Mouse (Mus musculus): Measurements from ENCODE around the gene Nedd9. TPM values are rescaled to one million over a fixed set of nuclear protein-coding genes. Genes with fewer than 3 reads are reported as not detected.

The Nedd9 gene
- polyA plus RNA-seq, 1 experiment, result 26.5 TPM

DNA sequence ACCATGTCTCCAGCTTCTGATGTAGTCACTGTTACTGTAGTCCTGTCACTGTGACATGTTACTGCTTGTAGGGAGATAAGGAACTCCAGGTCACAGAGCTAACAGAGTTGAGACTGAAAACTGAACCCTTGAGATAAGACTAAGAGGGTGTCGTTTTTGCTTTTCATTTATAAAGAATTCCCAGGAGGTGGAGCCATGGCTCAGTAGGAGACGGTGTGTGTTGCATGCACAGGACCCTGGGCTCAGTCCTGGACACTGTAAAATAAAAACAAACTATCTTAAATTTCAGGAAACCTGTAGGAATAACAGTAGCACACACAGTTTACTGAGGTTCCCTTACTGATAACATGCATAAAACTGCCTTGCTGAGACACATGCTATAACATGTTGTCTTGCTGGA lies 188.6 kb downstream of the Nedd9 start:
- Histone ChIP-seq H3K4me3 (replicated peaks; ENCODE audit: control insufficient read depth, low read depth, low read length) (no peak overlapping the region), H3K4me1 (ENCODE audit: control insufficient read depth, insufficient read depth, low read length) (no peaks in the 10 kb centered on the region; the same call in 1 of the 2 replicates), H3K27ac (ENCODE audit: control insufficient read depth, insufficient read depth, low read depth, low read length, poor library complexity) (no peak overlapping the region)
- TF ChIP-seq POLR2A (IDR thresholded peaks at IDR 0.05; ENCODE audit: borderline replicate concordance, control insufficient read depth, low read depth, low read length), result no peak
- no peak for TF ChIP-seq CTCF (IDR thresholded peaks at IDR 0.05; ENCODE audit: control insufficient read depth, insufficient read depth, low read length)
- WGBS, result 34% methylated on average over 2 of the region's 2 CpGs

GRCm38 (mm10) chr13:41296396-41296795 lies 190.8 kb downstream of the Nedd9 start:
- Histone ChIP-seq H3K27ac (ENCODE audit: control insufficient read depth, insufficient read depth, low read depth, low read length, poor library complexity) (no peak overlapping the region), H3K4me1 (ENCODE audit: control insufficient read depth, insufficient read depth, low read length) (no peaks in the 10 kb centered on the region), H3K4me3 (replicated peaks; ENCODE audit: control insufficient read depth, low read depth, low read length) (no peak overlapping the region)
- no peak for TF ChIP-seq CTCF (IDR thresholded peaks at IDR 0.05; ENCODE audit: control insufficient read depth, insufficient read depth, low read length)
- TF ChIP-seq POLR2A (IDR thresholded peaks at IDR 0.05; ENCODE audit: borderline replicate concordance, control insufficient read depth, low read depth, low read length), result no peak
- 86% methylated on average over 10 of the region's 10 CpGs for WGBS

- H3K4me3 ChIP-seq (replicated peaks; ENCODE audit: control insufficient read depth, low read depth, low read length), result no peak overlapping the region
- H3K4me1 ChIP-seq (ENCODE audit: control insufficient read depth, insufficient read depth, low read length), result no peaks in the 10 kb centered on the region
- 64% methylated on average over 6 of the region's 6 CpGs for WGBS
- H3K27ac ChIP-seq (ENCODE audit: control insufficient read depth, insufficient read depth, low read depth, low read length, poor library complexity), result no peak overlapping the region
- no peak for TF ChIP-seq CTCF (IDR thresholded peaks at IDR 0.05; ENCODE audit: control insufficient read depth, insufficient read depth, low read length)
- TF ChIP-seq POLR2A (IDR thresholded peaks at IDR 0.05; ENCODE audit: borderline replicate concordance, control insufficient read depth, low read depth, low read length), result no peak
Observed at GRCm38 (mm10) chr13:41295886-41296285, 191.3 kb downstream of the Nedd9 start.

GRCm38 (mm10) chr13:41293595-41293994 lies 193.6 kb downstream of the Nedd9 start:
- no peaks in the 10 kb centered on the region; the same call in 1 of the 2 replicates for H3K4me1 ChIP-seq (ENCODE audit: control insufficient read depth, insufficient read depth, low read length)
- 72% methylated on average over 5 of the region's 5 CpGs for WGBS
- TF ChIP-seq CTCF (IDR thresholded peaks at IDR 0.05; ENCODE audit: control insufficient read depth, insufficient read depth, low read length) (no peak), POLR2A (IDR thresholded peaks at IDR 0.05; ENCODE audit: borderline replicate concordance, control insufficient read depth, low read depth, low read length) (no peak)
- no peak overlapping the region for H3K27ac ChIP-seq (ENCODE audit: control insufficient read depth, insufficient read depth, low read depth, low read length, poor library complexity)
- no peak overlapping the region for H3K4me3 ChIP-seq (replicated peaks; ENCODE audit: control insufficient read depth, low read depth, low read length)

DNA sequence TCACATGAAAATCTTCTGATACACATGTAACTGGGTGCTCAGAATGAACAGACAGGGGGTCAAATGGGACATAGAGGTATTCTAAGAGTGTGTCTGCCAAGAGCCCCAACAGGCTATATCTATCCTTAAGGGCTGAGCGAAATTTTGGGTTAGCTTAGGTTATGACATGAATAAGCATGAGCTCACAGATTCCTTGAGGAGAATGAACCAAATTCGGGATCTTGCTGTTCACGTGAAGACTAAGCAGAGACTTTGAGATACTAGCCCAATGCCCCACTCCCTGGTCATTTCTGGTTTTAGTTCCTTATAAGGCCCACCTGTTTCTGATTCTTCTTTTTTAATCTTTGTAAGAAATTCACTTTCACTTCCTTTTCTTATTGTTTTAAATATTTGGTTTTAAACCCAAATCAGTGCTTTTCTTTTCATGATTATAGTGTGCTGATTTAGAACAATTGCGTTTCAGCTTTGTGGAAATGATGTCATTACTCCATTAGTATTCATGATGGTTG lies 195.6 kb downstream of the Nedd9 start:
- WGBS, result 52% methylated on average over 4 of the region's 4 CpGs
- TF ChIP-seq CTCF (IDR thresholded peaks at IDR 0.05; ENCODE audit: control insufficient read depth, insufficient read depth, low read length) (no peak), POLR2A (IDR thresholded peaks at IDR 0.05; ENCODE audit: borderline replicate concordance, control insufficient read depth, low read depth, low read length) (no peak)
- Histone ChIP-seq H3K27ac (ENCODE audit: control insufficient read depth, insufficient read depth, low read depth, low read length, poor library complexity) (no peak overlapping the region), H3K4me3 (replicated peaks; ENCODE audit: control insufficient read depth, low read depth, low read length) (no peak overlapping the region), H3K4me1 (ENCODE audit: control insufficient read depth, insufficient read depth, low read length) (peaks cover 2% of the 10 kb centered on the region; the same call in 1 of the 2 replicates)

- Histone ChIP-seq H3K4me1 (ENCODE audit: control insufficient read depth, insufficient read depth, low read length) (peaks cover 2% of the 10 kb centered on the region; the same call in 1 of the 2 replicates), H3K4me3 (replicated peaks; ENCODE audit: control insufficient read depth, low read depth, low read length) (no peak overlapping the region), H3K27ac (ENCODE audit: control insufficient read depth, insufficient read depth, low read depth, low read length, poor library complexity) (no peak overlapping the region)
- WGBS, result 69% methylated on average over 3 of the region's 3 CpGs
- TF ChIP-seq POLR2A (IDR thresholded peaks at IDR 0.05; ENCODE audit: borderline replicate concordance, control insufficient read depth, low read depth, low read length) (no peak), CTCF (IDR thresholded peaks at IDR 0.05; ENCODE audit: control insufficient read depth, insufficient read depth, low read length) (no peak)
Observed at GRCm38 (mm10) chr13:41286285-41286684, 200.9 kb downstream of the Nedd9 start.

DNA sequence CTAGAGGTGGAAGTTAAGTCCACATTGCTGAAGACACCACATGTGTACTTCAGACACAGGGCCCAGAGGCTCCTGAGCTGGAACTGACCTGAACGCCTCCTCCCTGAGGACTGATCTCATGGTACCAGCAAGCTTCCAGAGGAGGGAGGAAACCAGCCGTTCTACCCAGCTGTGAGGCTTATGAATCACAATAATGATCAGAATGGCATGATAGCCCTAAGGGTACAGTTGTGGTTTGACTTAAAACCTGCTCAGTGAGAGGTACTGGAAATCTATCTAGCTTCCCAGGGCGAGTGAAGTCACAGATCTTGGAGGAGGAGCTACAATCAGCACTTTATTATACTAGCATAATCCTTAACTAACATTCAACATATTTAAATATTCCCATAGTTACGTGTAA lies 201.7 kb downstream of the Nedd9 start:
- WGBS, result 73% methylated on average over 4 of the region's 4 CpGs
- no peak overlapping the region for H3K4me3 ChIP-seq (replicated peaks; ENCODE audit: control insufficient read depth, low read depth, low read length)
- H3K27ac ChIP-seq (ENCODE audit: control insufficient read depth, insufficient read depth, low read depth, low read length, poor library complexity), result no peak overlapping the region
- TF ChIP-seq POLR2A (IDR thresholded peaks at IDR 0.05; ENCODE audit: borderline replicate concordance, control insufficient read depth, low read depth, low read length), result no peak
- H3K4me1 ChIP-seq (ENCODE audit: control insufficient read depth, insufficient read depth, low read length), result peaks cover 2% of the 10 kb centered on the region; the same call in 1 of the 2 replicates

DNA sequence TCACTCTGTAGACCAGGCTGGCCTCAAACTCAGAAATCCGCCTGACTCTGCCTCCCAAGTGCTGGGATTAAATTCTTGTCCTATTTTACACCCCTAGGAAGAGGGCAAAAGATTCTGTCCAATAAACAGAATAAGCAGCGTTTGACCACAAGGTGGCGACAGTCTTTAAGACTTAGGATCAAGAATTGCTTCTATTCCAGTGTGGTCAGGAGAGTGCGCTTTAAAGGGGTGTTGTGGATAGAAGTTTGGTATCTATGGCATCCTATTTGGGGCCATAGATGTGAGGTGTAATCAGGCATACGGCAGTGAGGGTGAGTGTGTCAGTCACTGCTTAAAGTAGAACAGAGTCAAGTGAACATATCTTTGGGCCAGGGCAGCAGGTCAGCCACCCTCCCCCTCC lies 203.9 kb downstream of the Nedd9 start:
- H3K4me3 ChIP-seq (replicated peaks; ENCODE audit: control insufficient read depth, low read depth, low read length), result no peak overlapping the region
- no peak overlapping the region for H3K27ac ChIP-seq (ENCODE audit: control insufficient read depth, insufficient read depth, low read depth, low read length, poor library complexity)
- WGBS, result 15% methylated on average over 5 of the region's 5 CpGs
- H3K4me1 ChIP-seq (ENCODE audit: control insufficient read depth, insufficient read depth, low read length), result peaks cover 2% of the 10 kb centered on the region; the same call in 1 of the 2 replicates
- TF ChIP-seq POLR2A (IDR thresholded peaks at IDR 0.05; ENCODE audit: borderline replicate concordance, control insufficient read depth, low read depth, low read length) (no peak), CTCF (IDR thresholded peaks at IDR 0.05; ENCODE audit: control insufficient read depth, insufficient read depth, low read length) (peak; percentile 26; the same call in 1 of the 2 replicates)

DNA sequence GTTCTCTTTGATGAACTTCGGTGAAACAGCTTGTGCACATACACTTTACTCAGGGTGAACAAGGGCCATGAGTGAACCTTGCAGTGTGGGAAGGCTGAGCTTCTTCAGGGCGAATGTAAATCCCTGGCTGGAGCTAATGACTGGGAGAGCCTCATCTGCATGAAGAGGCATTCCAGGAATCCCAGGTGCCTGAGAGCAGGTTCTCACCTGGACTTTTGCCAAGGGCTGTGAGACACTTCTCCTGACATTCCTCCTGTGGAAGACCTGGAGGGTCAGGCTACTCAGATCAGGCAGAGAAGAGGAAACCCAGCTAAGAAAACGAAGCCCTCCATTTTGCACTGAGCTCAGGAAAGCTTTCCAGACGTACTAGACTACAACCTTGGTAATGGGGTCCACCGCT lies 206.5 kb downstream of the Nedd9 start:
- H3K4me3 ChIP-seq (replicated peaks; ENCODE audit: control insufficient read depth, low read depth, low read length), result no peak overlapping the region
- no peak overlapping the region for H3K27ac ChIP-seq (ENCODE audit: control insufficient read depth, insufficient read depth, low read depth, low read length, poor library complexity)
- TF ChIP-seq CTCF (IDR thresholded peaks at IDR 0.05; ENCODE audit: control insufficient read depth, insufficient read depth, low read length) (no peak), POLR2A (IDR thresholded peaks at IDR 0.05; ENCODE audit: borderline replicate concordance, control insufficient read depth, low read depth, low read length) (no peak)
- H3K4me1 ChIP-seq (ENCODE audit: control insufficient read depth, insufficient read depth, low read length), result no peaks in the 10 kb centered on the region
- WGBS, result 74% methylated on average over 5 of the region's 5 CpGs

All from bone marrow, adult 2 months (tissue).